13 mouse cellular contexts compared by ENCODE assay signal in genomic region chr17:69230131-69230621, GRCm38 (mm10).
A peak's percentile ranks its signal among the peaks of the same experiment; 100 is the strongest.
DNase-seq lines count a peak whose midpoint lies in the region; ATAC-seq and TF ChIP-seq lines count a peak whose summit lies in the region.
"Had no signal": no experiment of that assay in that cellular context is flagged by ENCODE, and none has a peak within 500 bp of the region (broad histone marks: within the 10 kb centered on the region; RNA-seq: fewer than 3 reads in every experiment).

No protein-coding gene starts in this region.

- DNase-seq in lung, postnatal 10 days = peak; percentile 6
- no peak for DNase-seq in lung, adult 18-20 months
- DNase-seq in urinary bladder, postnatal 36 days (ENCODE audit: low spot score in 2 of 2) = no peak
- no peak for DNase-seq in urinary bladder, adult 18-20 months (ENCODE audit: low spot score in 2 of 2)
- DNase-seq: adrenal gland, postnatal 25 days; kidney, postnatal 36 days; thymus, adult 18-20 months had no signal

- no peaks in the 10 kb centered on the region for H3K27me3 ChIP-seq in forebrain, embryonic 12.5 days
- H3K27me3 ChIP-seq in hindbrain, embryonic 15.5 days = no peaks in the 10 kb centered on the region
- H3K27me3 ChIP-seq: megakaryocyte, embryonic 14.5 days had no signal

- no peak overlapping the region for H3K4me3 ChIP-seq in forebrain, embryonic 12.5 days (replicated peaks)
- H3K4me3 ChIP-seq in hindbrain, embryonic 15.5 days = no peak overlapping the region
- H3K4me3 ChIP-seq in olfactory bulb, adult 2 months (ENCODE audit: insufficient read depth, low read depth, low read length) = no peak overlapping the region
- H3K4me3 ChIP-seq: megakaryocyte, embryonic 14.5 days had no signal

- H3K4me2 ChIP-seq in forebrain, embryonic 12.5 days = no peak overlapping the region
- H3K4me2 ChIP-seq in hindbrain, embryonic 15.5 days = 0 out of 2 replicates have a peak overlapping the region, but pooled peaks have one; percentile 18

- 14% methylated on average over 6 of the region's 6 CpGs for WGBS in forebrain, embryonic 12.5 days
- 14% methylated on average over 6 of the region's 6 CpGs for WGBS in hindbrain, embryonic 15.5 days
- WGBS in olfactory bulb, adult 2 months = 22% methylated on average over 6 of the region's 6 CpGs

- no peak for TF ChIP-seq CTCF in olfactory bulb, adult 2 months (IDR thresholded peaks at IDR 0.05; ENCODE audit: insufficient read depth, low read depth, low read length)

- H3K4me1 ChIP-seq in forebrain, embryonic 12.5 days = peaks cover 32% of the 10 kb centered on the region
- H3K4me1 ChIP-seq in hindbrain, embryonic 15.5 days (replicated peaks) = peaks cover 41% of the 10 kb centered on the region
- peaks cover 16% of the 10 kb centered on the region for H3K4me1 ChIP-seq in olfactory bulb, adult 2 months (ENCODE audit: control insufficient read depth, insufficient read depth, low read length)
- H3K4me1 ChIP-seq: megakaryocyte, embryonic 14.5 days had no signal

- H3K27ac ChIP-seq in forebrain, embryonic 12.5 days = peak overlapping the region; percentile 60
- H3K27ac ChIP-seq in hindbrain, embryonic 15.5 days (replicated peaks) = peak overlapping the region; percentile 74
- peak overlapping the region; percentile 9; the same call in 1 of the 2 replicates for H3K27ac ChIP-seq in olfactory bulb, adult 2 months (ENCODE audit: insufficient read depth, low read depth, low read length)
- H3K27ac ChIP-seq: liver, embryonic 14.5 days had no signal

- H3K36me3 ChIP-seq in forebrain, embryonic 12.5 days (replicated peaks) = no peaks in the 10 kb centered on the region
- H3K36me3 ChIP-seq in hindbrain, embryonic 15.5 days = no peaks in the 10 kb centered on the region

- H3K9me3 ChIP-seq in forebrain, embryonic 12.5 days = no peaks in the 10 kb centered on the region
- no peaks in the 10 kb centered on the region for H3K9me3 ChIP-seq in hindbrain, embryonic 15.5 days

- ATAC-seq in forebrain, embryonic 12.5 days (ENCODE audit: low FRiP score) = peak; percentile 50; the same call in 1 of the 2 replicates
- peak; percentile 82; the same call in 1 of the 2 replicates for ATAC-seq in hindbrain, embryonic 15.5 days (ENCODE audit: low FRiP score, low read depth)
- ATAC-seq in megakaryocyte progenitor cell, adult 5-6 weeks (replicated peaks; ENCODE audit: poor library complexity) = no peak

- TF ChIP-seq POLR2A in olfactory bulb, adult 2 months (IDR thresholded peaks at IDR 0.05; ENCODE audit: insufficient read depth, low read depth, low read length) = no peak

- H3K9ac ChIP-seq in forebrain, embryonic 12.5 days = no peak overlapping the region
- no peak overlapping the region for H3K9ac ChIP-seq in hindbrain, embryonic 15.5 days
- H3K9ac ChIP-seq: liver, embryonic 14.5 days had no signal

Comparison
In these comparisons a context has a peak if more than half of its experiments do, and no peak if none do; other contexts are left out.
1. H3K27ac ChIP-seq: peak in every context shown above with its lines; median percentile 74 in hindbrain, embryonic 15.5 days; 60 in forebrain, embryonic 12.5 days; 9 in olfactory bulb, adult 2 months.